Mouse (Mus musculus): ENCODE measurements around the gene Acsl3. TPM values are rescaled to one million over a fixed set of nuclear protein-coding genes. Genes with fewer than 3 reads are reported as not detected.

The Acsl3 gene
- polyA plus RNA-seq, 1 experiment: 19.8 TPM

- TF ChIP-seq MAX (IDR thresholded peaks at IDR 0.05): no peak
- TF ChIP-seq MYOD1 (IDR thresholded peaks at IDR 0.05; ENCODE audit: control insufficient read depth, insufficient read length, low read depth): no peak
- TF ChIP-seq USF1 (IDR thresholded peaks at IDR 0.05; ENCODE audit: low read depth): no peak
- TF ChIP-seq MYOG (IDR thresholded peaks at IDR 0.05; ENCODE audit: control insufficient read depth, extremely low read depth, insufficient read length): no peak
- TF ChIP-seq CEBPB (IDR thresholded peaks at IDR 0.05; ENCODE audit: low read depth): no peak
- TF ChIP-seq CTCF (IDR thresholded peaks at IDR 0.05; ENCODE audit: control insufficient read depth, insufficient read depth, insufficient read length): no peak
- TF ChIP-seq FOSL1 (IDR thresholded peaks at IDR 0.05; ENCODE audit: insufficient read depth, low read length, poor library complexity, severe bottlenecking): no peak
- H3ac ChIP-seq (ENCODE audit: control insufficient read depth, insufficient read length, low read depth): no peak overlapping the region
- H3K36me3 ChIP-seq (ENCODE audit: control insufficient read depth, insufficient read depth): no peaks in the 10 kb centered on the region
- no peaks in the 10 kb centered on the region for H3K79me2 ChIP-seq (ENCODE audit: control insufficient read depth, insufficient read depth)
- no peak overlapping the region for H3K4me3 ChIP-seq (ENCODE audit: insufficient read depth, poor library complexity, severe bottlenecking)
- H3K79me3 ChIP-seq (ENCODE audit: low read depth): no peaks in the 10 kb centered on the region
- no peaks in the 10 kb centered on the region for H3K27me3 ChIP-seq (ENCODE audit: control insufficient read depth, insufficient read depth, insufficient read length)
Observed at GRCm38 (mm10) chr1:78634486-78634885, 23.1 kb upstream of the Acsl3 start.

GRCm38 (mm10) chr1:78640871-78641270 lies 16.8 kb upstream of the Acsl3 start:
- H3K79me2 ChIP-seq (ENCODE audit: control insufficient read depth, insufficient read depth): no peaks in the 10 kb centered on the region
- no peaks in the 10 kb centered on the region for H3K27me3 ChIP-seq (ENCODE audit: control insufficient read depth, insufficient read depth, insufficient read length)
- no peaks in the 10 kb centered on the region for H3K36me3 ChIP-seq (ENCODE audit: control insufficient read depth, insufficient read depth)
- TF ChIP-seq USF1 (IDR thresholded peaks at IDR 0.05; ENCODE audit: low read depth): no peak
- no peak for TF ChIP-seq CEBPB (IDR thresholded peaks at IDR 0.05; ENCODE audit: low read depth)
- no peak for TF ChIP-seq MYOG (IDR thresholded peaks at IDR 0.05; ENCODE audit: control insufficient read depth, extremely low read depth, insufficient read length)
- TF ChIP-seq MYOD1 (IDR thresholded peaks at IDR 0.05; ENCODE audit: control insufficient read depth, insufficient read length, low read depth): no peak
- no peak for TF ChIP-seq MAX (IDR thresholded peaks at IDR 0.05)
- no peak for TF ChIP-seq FOSL1 (IDR thresholded peaks at IDR 0.05; ENCODE audit: insufficient read depth, low read length, poor library complexity, severe bottlenecking)
- TF ChIP-seq CTCF (IDR thresholded peaks at IDR 0.05; ENCODE audit: control insufficient read depth, insufficient read depth, insufficient read length): no peak
- no peaks in the 10 kb centered on the region for H3K79me3 ChIP-seq (ENCODE audit: low read depth)
- no peak overlapping the region for H3K4me3 ChIP-seq (ENCODE audit: insufficient read depth, poor library complexity, severe bottlenecking)
- no peak overlapping the region for H3ac ChIP-seq (ENCODE audit: control insufficient read depth, insufficient read length, low read depth)

- H3K79me2 ChIP-seq (ENCODE audit: control insufficient read depth, insufficient read depth): no peaks in the 10 kb centered on the region
- H3K79me3 ChIP-seq (ENCODE audit: low read depth): no peaks in the 10 kb centered on the region
- H3ac ChIP-seq (ENCODE audit: control insufficient read depth, insufficient read length, low read depth): no peak overlapping the region
- no peak overlapping the region for H3K4me3 ChIP-seq (ENCODE audit: insufficient read depth, poor library complexity, severe bottlenecking)
- no peaks in the 10 kb centered on the region for H3K36me3 ChIP-seq (ENCODE audit: control insufficient read depth, insufficient read depth)
- no peak for TF ChIP-seq USF1 (IDR thresholded peaks at IDR 0.05; ENCODE audit: low read depth)
- TF ChIP-seq MYOD1 (IDR thresholded peaks at IDR 0.05; ENCODE audit: control insufficient read depth, insufficient read length, low read depth): no peak
- TF ChIP-seq MAX (IDR thresholded peaks at IDR 0.05): no peak
- no peak for TF ChIP-seq CTCF (IDR thresholded peaks at IDR 0.05; ENCODE audit: control insufficient read depth, insufficient read depth, insufficient read length)
- TF ChIP-seq MYOG (IDR thresholded peaks at IDR 0.05; ENCODE audit: control insufficient read depth, extremely low read depth, insufficient read length): no peak
- no peak for TF ChIP-seq CEBPB (IDR thresholded peaks at IDR 0.05; ENCODE audit: low read depth)
- TF ChIP-seq FOSL1 (IDR thresholded peaks at IDR 0.05; ENCODE audit: insufficient read depth, low read length, poor library complexity, severe bottlenecking): no peak
- H3K27me3 ChIP-seq (ENCODE audit: control insufficient read depth, insufficient read depth, insufficient read length): no peaks in the 10 kb centered on the region
Observed at GRCm38 (mm10) chr1:78641791-78642190, 15.8 kb upstream of the Acsl3 start.

GRCm38 (mm10) chr1:78642197-78642596 lies 15.4 kb upstream of the Acsl3 start:
- no peak overlapping the region for H3K4me3 ChIP-seq (ENCODE audit: insufficient read depth, poor library complexity, severe bottlenecking)
- H3K79me3 ChIP-seq (ENCODE audit: low read depth): no peaks in the 10 kb centered on the region
- no peaks in the 10 kb centered on the region for H3K27me3 ChIP-seq (ENCODE audit: control insufficient read depth, insufficient read depth, insufficient read length)
- TF ChIP-seq MAX (IDR thresholded peaks at IDR 0.05) (no peak), CTCF (IDR thresholded peaks at IDR 0.05; ENCODE audit: control insufficient read depth, insufficient read depth, insufficient read length) (no peak), FOSL1 (IDR thresholded peaks at IDR 0.05; ENCODE audit: insufficient read depth, low read length, poor library complexity, severe bottlenecking) (no peak), CEBPB (IDR thresholded peaks at IDR 0.05; ENCODE audit: low read depth) (no peak), MYOG (IDR thresholded peaks at IDR 0.05; ENCODE audit: control insufficient read depth, extremely low read depth, insufficient read length) (no peak), MYOD1 (IDR thresholded peaks at IDR 0.05; ENCODE audit: control insufficient read depth, insufficient read length, low read depth) (no peak), USF1 (IDR thresholded peaks at IDR 0.05; ENCODE audit: low read depth) (no peak)
- H3K79me2 ChIP-seq (ENCODE audit: control insufficient read depth, insufficient read depth): no peaks in the 10 kb centered on the region
- H3ac ChIP-seq (ENCODE audit: control insufficient read depth, insufficient read length, low read depth): no peak overlapping the region
- H3K36me3 ChIP-seq (ENCODE audit: control insufficient read depth, insufficient read depth): no peaks in the 10 kb centered on the region

GRCm38 (mm10) chr1:78647317-78647885 lies 10.2 kb upstream of the Acsl3 start:
- Histone ChIP-seq H3K79me3 (ENCODE audit: low read depth) (no peaks in the 10 kb centered on the region), H3K4me3 (ENCODE audit: insufficient read depth, poor library complexity, severe bottlenecking) (no peak overlapping the region), H3K36me3 (ENCODE audit: control insufficient read depth, insufficient read depth) (no peaks in the 10 kb centered on the region), H3K27me3 (ENCODE audit: control insufficient read depth, insufficient read depth, insufficient read length) (no peaks in the 10 kb centered on the region), H3K79me2 (ENCODE audit: control insufficient read depth, insufficient read depth) (no peaks in the 10 kb centered on the region), H3ac (ENCODE audit: control insufficient read depth, insufficient read length, low read depth) (no peak overlapping the region)
- TF ChIP-seq MYOD1 (IDR thresholded peaks at IDR 0.05; ENCODE audit: control insufficient read depth, insufficient read length, low read depth): no peak
- no peak for TF ChIP-seq MAX (IDR thresholded peaks at IDR 0.05)
- TF ChIP-seq CEBPB (IDR thresholded peaks at IDR 0.05; ENCODE audit: low read depth): no peak
- TF ChIP-seq USF1 (IDR thresholded peaks at IDR 0.05; ENCODE audit: low read depth): no peak
- TF ChIP-seq FOSL1 (IDR thresholded peaks at IDR 0.05; ENCODE audit: insufficient read depth, low read length, poor library complexity, severe bottlenecking): no peak
- TF ChIP-seq MYOG (IDR thresholded peaks at IDR 0.05; ENCODE audit: control insufficient read depth, extremely low read depth, insufficient read length): no peak
- TF ChIP-seq CTCF (IDR thresholded peaks at IDR 0.05; ENCODE audit: control insufficient read depth, insufficient read depth, insufficient read length): no peak

All from C2C12 (cell line).